Mouse (Mus musculus) gastrocnemius, adult 18-20 months (tissue): Measurements from ENCODE around the gene Txlnb. TPM values are rescaled to one million over a fixed set of nuclear protein-coding genes. Genes with fewer than 3 reads are reported as not detected.
"Not testable (repeated sequence)": the region's sequence is repeated elsewhere in the genome, so short reads cannot be mapped to it uniquely, and the experiment has no call there.

Source experiments
- DNase-seq: peaks from one replicate; pipeline ENCODE4 v3.0.0; 2021; ENCODE audit warnings: low spot score
- total RNA-seq, 2 experiments: library from RNA; stranded (reverse); gene quantifications; 2 replicates each; pipeline ENCODE4 v1.2.3; 2021

Txlnb gene
- total RNA-seq, 2 experiments from 2014 or later, result 386 to 405 TPM

DNA sequence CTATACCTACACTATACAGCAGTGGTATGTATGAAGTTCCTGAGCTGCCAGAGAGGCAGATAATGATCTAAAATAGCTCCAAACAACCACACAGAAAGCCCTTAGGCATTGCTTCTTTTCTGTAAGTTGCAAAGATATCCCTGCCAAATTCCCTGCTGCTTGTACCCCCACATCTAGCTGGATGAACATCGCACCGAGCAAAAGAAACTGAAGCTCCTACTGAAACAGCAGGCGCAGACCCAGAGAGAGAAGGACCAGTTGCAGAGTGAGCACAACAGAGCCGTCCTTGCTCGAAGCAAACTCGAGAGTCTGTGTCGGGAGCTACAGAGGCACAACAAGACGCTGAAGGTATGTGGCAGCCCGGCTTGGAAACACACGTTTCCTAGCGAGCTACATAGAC is 19.0 kb downstream of the Txlnb start:
- no peak for DNase-seq

DNA sequence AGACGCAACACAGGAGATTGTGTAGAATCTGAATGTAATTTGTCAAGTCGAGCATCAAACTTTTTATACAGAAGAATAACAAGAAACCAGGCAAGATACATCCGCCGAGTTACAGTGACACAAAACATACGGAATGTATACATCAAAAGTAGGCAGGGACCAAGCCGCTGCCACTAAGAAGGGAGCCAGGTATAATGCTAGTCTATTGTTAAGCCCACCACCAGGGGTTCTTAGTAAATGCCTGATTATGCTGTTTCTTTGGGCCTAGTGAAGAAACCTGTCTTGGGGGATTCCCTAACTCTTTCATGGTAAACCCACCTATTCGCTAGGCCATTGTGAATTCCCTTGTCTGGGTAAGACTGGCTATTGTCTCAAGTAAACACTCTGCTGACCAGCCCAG is 24.4 kb downstream of the Txlnb start:
- DNase-seq, result not testable (repeated sequence)

DNA sequence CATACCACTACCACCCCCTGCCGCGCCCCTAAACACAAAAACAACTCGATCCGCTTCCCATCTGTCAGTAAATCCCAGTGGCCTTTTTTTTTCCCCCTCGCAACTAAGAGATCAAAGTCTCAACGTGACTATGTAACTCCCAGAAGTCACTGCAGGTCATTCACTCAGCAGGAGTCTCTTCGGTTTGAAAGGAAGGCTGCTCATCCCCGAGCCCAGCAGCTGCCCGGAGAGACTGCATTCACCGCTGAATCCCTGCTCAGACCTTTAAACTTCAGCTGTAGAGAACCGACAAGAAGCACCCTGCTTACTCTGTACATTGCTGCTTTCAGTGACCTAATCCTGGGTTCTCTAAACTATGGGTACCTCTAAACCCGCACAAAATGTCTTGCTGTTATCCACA is 31.4 kb downstream of the Txlnb start:
- DNase-seq, result no peak

DNA sequence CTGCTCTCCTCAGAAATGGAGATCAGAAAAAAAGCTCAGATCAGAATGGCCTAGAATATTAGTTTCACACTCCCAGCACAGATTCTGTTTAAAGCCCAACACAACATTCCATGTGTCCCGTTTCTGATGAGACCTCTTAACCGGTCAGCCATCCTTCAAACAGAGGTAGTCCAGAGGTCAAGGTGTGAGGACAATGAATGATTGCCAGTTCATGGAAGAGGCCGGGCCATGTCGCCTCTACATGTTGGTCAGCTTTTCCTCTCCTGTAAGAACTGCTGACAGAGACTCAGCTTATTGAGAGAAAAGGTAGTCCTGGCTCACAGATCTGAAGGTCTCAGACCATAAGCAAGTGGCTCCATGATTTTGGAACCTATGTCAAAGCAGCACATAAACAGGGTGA is 33.2 kb downstream of the Txlnb start:
- no peak for DNase-seq

DNA sequence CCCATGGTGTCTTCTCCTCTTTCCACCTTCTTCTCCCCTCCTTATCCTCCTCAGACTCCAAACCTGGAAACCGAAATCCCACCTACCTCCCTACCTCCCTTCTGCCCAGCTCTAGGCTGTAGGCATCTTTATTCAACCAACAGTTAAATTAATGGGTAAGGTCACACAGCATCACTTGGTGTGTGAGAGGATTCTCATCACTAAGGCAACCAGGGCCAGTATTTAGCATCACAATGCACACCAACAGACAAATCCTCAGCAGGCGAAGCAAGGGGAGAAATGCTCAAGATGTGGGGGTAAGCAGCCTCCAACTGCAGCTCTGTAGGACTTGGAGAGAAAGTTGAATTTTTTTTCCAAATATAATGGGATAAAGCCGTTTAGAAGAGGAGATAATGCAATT is 35.0 kb downstream of the Txlnb start:
- no peak for DNase-seq

DNA sequence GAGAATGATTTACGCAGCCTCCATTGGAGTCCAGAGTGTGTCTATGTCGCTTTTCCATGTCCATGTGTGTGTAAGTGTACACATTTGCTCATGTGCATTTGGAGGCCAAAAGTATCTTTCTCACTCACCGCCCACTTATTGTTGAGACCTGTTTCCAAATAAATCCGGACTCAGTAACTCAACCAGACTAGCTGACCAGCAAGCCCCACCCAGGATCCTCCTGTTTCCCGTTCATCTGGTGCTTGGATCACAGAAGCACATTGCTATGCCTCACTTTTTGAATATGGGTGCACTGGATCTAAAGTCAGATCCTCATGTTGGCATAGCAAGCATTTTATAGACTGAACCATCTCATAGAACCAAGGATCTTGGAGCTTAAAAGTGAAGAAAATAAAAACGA is 39.0 kb downstream of the Txlnb start:
- no peak for DNase-seq

DNA sequence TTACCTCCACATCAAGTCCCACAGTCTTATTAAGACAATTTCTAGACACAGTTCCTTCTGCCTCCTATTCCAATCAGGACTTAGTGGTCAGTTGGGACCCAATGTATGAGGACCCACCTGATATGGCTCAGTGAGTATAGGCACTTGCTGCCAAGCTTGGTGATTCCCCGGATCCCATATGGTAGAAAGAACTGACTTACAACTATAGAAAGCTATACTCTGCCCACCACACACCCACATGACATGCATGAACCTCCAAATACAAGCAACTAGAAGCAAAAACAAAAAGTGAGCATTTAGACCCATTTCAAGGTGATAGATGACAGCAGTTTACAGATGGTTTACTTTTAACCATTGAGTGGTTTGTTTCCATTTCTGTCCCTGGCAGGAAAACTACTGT is 40.2 kb downstream of the Txlnb start:
- DNase-seq, result no peak

DNA sequence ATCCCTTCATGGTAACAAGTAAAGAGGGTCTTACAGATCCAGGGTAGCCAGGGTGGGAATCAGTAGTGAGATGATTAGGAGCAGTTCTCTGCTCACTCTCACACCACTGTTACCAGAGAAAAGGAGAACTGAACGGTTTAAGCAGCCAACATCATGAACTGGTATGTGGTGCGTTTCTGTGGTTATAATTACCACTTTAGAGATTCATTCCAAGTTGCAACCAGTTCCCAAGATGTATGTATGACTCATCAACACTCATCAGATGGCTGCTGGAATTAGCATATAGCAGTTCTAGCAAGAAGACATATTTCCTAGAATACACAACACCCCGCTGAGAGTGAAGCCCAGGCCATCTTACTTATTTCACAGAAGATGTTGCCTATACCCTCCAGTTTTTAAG is 46.0 kb downstream of the Txlnb start:
- no peak for DNase-seq

DNA sequence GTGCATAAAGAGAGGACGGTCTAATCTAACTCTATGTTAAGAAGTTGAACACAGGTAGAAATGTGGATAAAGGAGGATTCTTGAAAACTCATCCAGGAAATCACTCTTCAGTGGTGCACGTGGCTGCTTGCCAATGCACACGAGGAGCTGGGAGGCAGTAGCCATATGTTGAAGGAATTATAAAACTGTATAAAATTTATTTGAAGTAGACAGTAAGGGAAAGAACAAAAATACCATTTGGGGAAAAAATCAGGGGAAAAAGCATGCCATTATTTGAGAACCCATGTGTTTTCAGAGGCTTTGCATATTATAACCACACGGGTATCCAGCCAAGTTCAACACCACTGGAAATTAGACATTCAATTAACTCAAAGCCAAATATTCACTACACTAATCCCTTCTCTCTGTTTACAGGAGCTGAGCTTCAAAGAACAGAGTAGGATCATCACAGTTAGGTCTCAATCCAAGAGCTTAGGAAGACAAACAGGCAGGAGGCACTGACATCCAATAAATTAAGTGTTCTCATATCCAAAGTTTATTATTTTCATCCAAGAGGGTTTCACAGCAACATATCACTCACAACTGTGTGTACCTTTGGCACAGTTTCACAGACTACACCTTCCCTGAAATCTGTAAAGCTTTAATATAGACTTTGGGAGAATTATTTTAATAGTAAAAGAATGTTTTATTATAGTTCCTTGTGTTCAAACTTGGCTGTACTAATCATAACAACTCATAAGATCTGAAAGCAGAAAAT is 48.9 kb downstream of the Txlnb start:
- no peak for DNase-seq

DNA sequence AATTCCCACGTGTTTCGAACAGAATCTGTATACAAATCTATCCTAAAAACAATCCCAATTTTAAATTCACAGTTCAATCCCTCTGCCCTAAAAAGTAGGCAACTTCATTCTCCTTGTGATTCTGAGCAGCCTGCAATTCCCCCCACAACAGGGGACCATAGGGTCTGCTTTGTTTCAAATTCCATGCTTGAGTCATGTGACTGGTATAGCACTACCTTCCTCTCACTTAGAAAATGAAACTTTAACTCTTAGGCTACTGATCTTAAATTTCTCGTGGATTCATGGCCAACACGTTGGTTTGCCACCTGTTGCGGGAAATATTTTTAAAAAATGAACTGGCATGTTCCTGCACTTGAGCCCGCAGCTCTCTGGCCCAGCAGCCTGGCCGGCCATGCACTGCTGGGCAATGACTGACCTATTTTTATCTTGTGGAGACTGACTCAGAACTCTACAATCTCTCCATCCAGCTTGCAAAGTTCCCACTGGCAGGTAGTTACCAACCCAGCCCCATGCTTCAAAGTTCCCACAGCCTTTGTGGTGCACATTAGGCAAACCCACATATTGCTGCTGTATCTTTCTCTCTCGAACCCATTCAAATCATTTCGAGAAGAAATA is 61.7 kb downstream of the Txlnb start:
- DNase-seq, result no peak

DNA sequence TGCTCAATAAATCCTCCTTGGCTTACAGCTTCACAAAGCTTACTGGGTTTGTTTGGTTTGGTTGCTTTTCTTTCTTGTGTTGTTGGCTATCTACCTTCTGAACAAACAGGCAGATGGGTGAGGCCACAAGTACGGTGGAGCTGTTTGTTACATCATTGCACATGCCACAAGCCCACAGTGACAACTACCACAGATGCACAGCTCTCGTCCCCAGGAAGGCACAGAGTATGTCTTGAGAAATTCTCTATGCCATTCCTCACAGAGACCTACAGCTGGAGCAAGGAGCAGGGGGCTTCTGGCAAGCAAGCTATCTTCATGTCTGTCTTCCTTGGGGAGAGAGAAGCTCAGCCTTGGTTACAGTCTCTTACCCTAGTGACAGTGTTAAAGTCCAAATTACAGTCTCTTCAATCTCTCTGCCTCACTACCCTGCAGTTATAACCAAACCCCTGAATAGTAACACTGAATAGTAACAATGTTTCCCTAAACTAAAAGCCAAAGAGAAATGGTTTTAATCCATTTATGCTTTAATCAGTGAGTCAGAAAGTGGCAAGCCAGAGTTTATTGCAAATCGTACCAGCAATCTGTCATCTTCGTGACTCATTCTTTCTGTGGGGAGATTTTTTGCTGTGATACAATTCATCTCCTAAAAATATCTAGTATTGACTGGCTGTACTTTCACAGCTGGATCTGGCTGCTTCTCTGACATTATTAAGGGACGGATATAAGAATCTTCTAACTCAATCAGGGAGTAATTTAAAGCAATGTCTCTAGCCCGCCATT is 64.9 kb downstream of the Txlnb start:
- no peak for DNase-seq

DNA sequence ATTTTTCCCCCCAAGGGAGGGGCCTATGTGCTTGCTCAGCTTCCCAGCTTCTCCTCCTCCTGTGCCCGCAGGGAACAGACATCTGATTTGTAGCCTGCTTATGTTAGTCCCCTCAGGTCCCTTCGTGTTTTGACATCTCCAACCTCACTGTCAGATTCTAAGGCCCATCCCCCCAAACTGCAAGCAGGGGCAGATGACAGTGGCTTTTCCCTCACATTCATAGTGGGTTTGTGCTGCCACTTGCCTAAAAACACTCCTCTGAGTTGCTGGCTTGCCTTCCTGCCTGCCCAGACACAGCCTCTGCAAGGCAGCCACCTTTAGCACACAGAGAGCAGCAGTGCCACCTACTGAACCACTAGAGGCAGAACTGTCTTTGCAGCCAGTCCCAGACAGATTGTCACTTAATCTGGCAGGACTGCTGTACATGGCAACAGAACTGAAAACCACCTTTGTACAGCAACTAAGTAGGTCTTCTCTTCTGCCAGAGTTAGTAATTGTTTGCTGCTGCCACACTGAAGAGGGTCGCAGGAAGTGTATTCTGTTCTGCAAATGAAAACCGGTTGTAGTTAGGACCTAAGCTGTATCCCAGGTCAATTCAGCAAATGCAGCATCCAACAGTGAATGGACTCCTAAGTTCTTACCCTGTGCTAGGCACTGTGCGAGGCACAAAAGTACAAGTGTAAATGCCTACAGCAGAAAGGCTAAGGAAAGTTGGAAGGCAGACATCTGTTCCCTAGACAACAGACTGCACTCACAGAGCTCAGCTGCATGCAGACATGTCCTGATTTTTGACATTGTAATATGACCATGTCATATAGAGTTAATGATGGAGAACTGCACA is 74.0 kb downstream of the Txlnb start:
- DNase-seq, result peak; percentile 54

DNA sequence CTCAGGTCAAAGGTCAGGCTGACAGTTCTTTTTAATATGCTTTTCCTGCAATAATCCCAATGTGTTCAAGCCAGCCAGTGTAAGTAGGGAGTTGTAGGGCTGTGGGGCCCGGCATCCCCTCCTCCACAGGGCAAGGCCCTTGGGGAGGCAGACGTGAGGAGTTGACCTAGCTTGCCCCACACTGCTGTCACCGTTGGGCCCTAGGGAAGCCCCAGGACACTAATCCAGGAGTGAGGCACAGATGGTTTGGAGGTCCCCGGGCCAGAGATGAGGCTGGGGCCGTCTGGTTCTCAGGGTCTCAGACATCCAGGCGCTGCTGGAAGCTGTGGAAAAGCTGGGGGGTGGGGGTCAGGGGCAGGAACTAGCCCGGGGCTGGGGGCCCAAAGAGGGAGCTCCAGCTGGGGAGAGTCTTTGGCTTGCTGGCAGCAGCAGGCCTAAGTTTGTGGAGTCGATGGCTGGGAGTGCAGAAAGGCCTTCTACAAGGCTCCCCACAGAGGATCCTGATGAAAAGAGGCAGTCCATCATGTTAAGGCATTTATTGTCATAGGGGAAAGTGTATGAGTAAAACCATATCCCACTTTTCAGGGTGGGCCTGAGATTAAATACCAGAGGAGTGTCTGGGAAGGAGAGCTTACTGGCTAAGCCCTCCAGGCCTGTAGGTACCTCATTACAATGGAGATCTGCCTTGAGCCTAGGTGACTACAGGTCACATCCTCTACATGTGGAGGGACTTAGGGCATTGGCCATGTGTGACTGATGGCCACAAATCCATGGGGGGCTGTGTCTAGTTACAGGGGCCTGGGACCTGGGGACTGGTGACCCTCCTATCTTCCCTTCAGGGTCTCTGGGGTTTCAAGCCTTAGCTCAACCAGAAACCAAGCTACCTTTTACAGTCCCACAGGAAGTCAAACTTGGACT is 82.2 kb downstream of the Txlnb start:
- DNase-seq, result no peak

DNA sequence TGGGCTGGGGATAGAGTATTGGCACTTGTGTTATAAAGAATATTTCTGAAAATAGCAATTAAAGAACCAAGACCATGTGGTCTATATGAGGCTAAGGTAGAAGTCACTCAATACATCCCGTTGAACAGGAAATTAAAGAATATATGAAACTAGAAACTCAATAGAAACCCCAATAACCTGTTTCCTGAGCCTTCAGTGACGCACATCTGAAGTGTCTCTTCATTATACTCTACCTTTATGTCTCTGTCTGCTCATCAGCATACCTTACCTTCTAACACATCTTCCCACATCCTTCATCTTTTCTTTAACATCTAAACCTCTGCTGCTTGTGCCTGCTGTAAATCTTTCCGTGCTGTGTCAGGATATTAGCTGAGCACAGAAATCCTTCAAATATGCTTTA is 84.0 kb downstream of the Txlnb start:
- no peak for DNase-seq

DNA sequence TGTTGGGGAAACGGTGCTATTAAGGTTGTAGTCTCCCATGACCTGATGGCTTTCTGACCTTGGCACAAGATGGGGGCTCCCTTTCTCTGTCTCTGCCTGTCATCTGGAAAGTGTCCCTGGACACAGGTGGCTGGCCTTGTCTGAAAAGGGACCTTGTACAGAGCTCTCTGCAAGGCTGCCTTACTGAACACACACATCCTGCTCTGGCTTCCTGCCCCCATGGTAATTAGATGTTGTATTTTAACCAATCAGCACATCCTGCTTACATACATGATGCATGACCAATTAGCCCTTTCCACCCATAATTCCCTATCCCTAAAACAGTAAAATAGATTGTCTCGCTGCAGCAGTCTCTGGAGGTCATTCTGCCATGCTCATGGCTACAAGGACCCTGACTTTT is 84.7 kb downstream of the Txlnb start:
- DNase-seq, result no peak

Other genes with a start within 250 kb of the Txlnb start
- gene Cited2, start 73.0 kb upstream of the Txlnb start, total RNA-seq, result 10 to 100 TPM; 24.3 to 49.2 TPM
- gene Heca, start 151.8 kb downstream of the Txlnb start, total RNA-seq, result 10 to 100 TPM; 16.3 to 22.2 TPM
- 1 to 10 TPM; 1.9 to 2.7 TPM for gene Abracl, start 227.1 kb downstream of the Txlnb start, total RNA-seq